Mouse (Mus musculus) kidney, embryonic 14.5 days (tissue): Measurements from ENCODE around the gene Dedd2. TPM values are rescaled to one million over a fixed set of nuclear protein-coding genes. Genes with fewer than 3 reads are reported as not detected.

Experiments
- ATAC-seq: fragments of 200-750 bp; cut with Nextera tagmentation; 2 replicates; pipeline ENCODE4 v1.8.0; 2017; ENCODE audit warnings: moderate number of reproducible peaks, mild to moderate bottlenecking, moderate TSS enrichment, moderate library complexity; ENCODE audit not compliant: low FRiP score, low TSS enrichment
- H3K27ac ChIP-seq: fragments of 300-500 bp; sonication (generic); 2 replicates; pipeline ENCODE4 v1.5.1; 2014; ENCODE audit warnings: low read depth, mild to moderate bottlenecking, low read length, moderate library complexity, mixed read lengths
- H3K27me3 ChIP-seq: fragments of 300-500 bp; sonication (generic); 2 replicates; pipeline ENCODE4 v1.6.1; 2014; ENCODE audit warnings: mild to moderate bottlenecking, low read length; ENCODE audit not compliant: control insufficient read depth, insufficient read depth
- H3K36me3 ChIP-seq: fragments of 300-500 bp; sonication (generic); 2 replicates; pipeline ENCODE4 v1.6.1; 2014; ENCODE audit warnings: low read length, mixed read lengths; ENCODE audit not compliant: control insufficient read depth, insufficient read depth
- H3K4me1 ChIP-seq: fragments of 300-500 bp; sonication (generic); 2 replicates; pipeline ENCODE4 v1.6.1; 2014; ENCODE audit warnings: low read length, mixed read lengths; ENCODE audit not compliant: control insufficient read depth, insufficient read depth
- H3K4me2 ChIP-seq: fragments of 300-500 bp; sonication (generic); replicated peaks from 2 replicates; pipeline ENCODE4 v1.6.1; 2014; ENCODE audit warnings: low read depth, mild to moderate bottlenecking, low read length
- H3K4me3 ChIP-seq: fragments of 300-500 bp; sonication (generic); 2 replicates; pipeline ENCODE4 v1.5.1; 2014; ENCODE audit warnings: mild to moderate bottlenecking, low read length
- H3K9ac ChIP-seq: fragments of 300-500 bp; sonication (generic); 2 replicates; pipeline ENCODE4 v1.6.1; 2014; ENCODE audit warnings: low read depth, mild to moderate bottlenecking, low read length, moderate library complexity
- H3K9me3 ChIP-seq: fragments of 300-500 bp; sonication (generic); 2 replicates; pipeline ENCODE4 v1.6.1; 2016; ENCODE audit warnings: low read length; ENCODE audit not compliant: control insufficient read depth
- WGBS: fragments of 180-500 bp; shearing (Covaris S2); extraction: QIAGEN DNeasy Blood & Tissue Kit; methylation state at CpG from one replicate; pipeline ENCODE4 v1.1.7; 2014; 5-methylcytosine and 5-hydroxymethylcytosine counted together
- microRNA-seq: library from miRNA; unstranded; fragments of <30 nt; microRNA quantifications from one replicate; pipeline ENCODE4, GENCODE M21; 2016
- polyA plus RNA-seq: library from polyadenylated mRNA; unstranded; fragments of >200 nt; fragmentation: Nextera tagmentation; extraction: Ambion mirVana; gene quantifications from 2 replicates; pipeline ENCODE4 v1.2.1, GENCODE M21; 2014

Gene Dedd2
- polyA plus RNA-seq, 1 experiment from 2014 or later: 10.8 TPM

DNA sequence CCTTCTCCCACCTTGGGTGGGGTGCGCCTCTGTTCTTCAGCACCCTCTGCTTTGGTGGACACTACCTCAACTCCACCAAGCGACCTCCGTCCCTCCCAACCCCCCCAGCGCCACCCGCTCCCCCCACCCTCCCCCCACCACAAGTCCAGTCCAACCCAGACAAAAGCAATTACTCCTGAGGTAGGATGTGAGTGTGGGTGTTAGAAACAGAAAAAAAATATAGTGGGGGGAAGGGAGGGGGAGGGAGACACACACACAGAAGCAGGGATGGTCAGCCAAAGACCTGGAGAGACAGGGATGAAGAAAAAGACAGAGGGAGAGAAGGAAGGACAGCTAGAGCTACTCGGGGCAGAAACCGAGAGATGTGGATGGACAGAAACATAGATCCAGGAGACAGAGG is 66.6 kb downstream of the Dedd2 start:
- Histone ChIP-seq H3K27ac (no peak overlapping the region), H3K27me3 (no peaks in the 10 kb centered on the region), H3K9me3 (no peaks in the 10 kb centered on the region), H3K9ac (no peak overlapping the region), H3K4me1 (peaks cover 37% of the 10 kb centered on the region), H3K36me3 (no peaks in the 10 kb centered on the region), H3K4me2 (no peak overlapping the region), H3K4me3 (no peak overlapping the region)
- 23% methylated on average over 7 of the region's 7 CpGs for WGBS
- no peak for ATAC-seq

DNA sequence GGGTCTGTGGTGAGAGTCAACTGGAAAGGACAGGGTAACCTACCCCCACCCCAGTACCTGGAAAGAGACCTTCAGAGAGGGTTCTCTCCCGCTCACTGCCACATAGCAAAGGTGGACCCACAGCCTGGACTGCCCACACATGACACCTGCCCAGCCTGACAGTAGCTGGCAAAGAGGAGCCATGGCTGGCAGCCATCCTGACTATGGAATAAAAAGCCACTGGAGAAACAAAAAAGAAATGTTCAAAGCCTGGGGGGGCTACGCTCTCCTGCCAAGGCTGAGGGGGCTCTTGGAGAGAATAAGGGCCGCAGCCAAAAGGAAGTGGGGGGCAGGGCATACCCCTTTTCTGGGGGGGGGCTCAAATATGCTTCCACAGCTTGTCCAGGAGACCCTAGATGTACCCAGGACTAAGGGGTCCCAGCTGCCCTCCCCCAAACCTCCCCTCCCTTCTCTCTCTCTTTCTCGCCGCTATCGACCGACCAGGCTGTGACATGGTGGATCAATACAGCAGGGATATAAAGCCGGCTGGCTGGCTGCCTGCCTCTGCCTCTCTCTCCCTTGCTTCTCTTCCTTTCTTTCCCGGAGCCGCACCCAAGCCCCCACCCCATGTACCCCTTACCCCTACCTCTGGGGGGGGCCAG is 68.4 kb downstream of the Dedd2 start:
- ATAC-seq: no peak
- H3K9me3 ChIP-seq: no peaks in the 10 kb centered on the region
- no peaks in the 10 kb centered on the region for H3K36me3 ChIP-seq
- no peak overlapping the region for H3K27ac ChIP-seq
- WGBS: 37% methylated on average over 10 of the region's 10 CpGs
- H3K9ac ChIP-seq: no peak overlapping the region
- H3K27me3 ChIP-seq: no peaks in the 10 kb centered on the region
- H3K4me2 ChIP-seq: no peak overlapping the region
- H3K4me3 ChIP-seq: no peak overlapping the region
- H3K4me1 ChIP-seq: peaks cover 37% of the 10 kb centered on the region

DNA sequence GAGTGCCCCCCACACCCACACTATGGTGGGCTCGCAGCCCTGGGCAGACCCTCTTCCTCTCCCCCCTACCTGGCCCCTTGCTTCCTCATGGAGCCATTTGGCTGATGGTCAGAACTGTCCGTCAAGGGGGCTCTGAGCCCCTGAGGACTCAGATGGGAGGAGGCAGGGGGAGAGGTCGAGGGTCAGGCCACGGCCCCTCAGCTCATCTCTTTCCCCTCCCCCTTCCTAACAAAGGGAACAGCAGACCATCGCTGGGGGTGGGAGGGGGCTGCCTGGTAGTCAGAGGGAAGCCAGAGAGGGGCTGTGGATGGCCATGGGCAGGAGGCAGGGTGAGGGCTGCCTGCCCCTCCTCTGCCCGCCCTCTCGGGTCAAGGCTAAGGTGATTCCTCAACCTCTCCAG is 69.4 kb downstream of the Dedd2 start:
- no peak overlapping the region for H3K4me3 ChIP-seq
- H3K9ac ChIP-seq: no peak overlapping the region
- H3K27me3 ChIP-seq: no peaks in the 10 kb centered on the region
- H3K27ac ChIP-seq: no peak overlapping the region
- ATAC-seq: no peak
- peak overlapping the region; percentile 21; the same call in 1 of the 2 replicates for H3K4me2 ChIP-seq
- no peaks in the 10 kb centered on the region for H3K36me3 ChIP-seq
- H3K9me3 ChIP-seq: no peaks in the 10 kb centered on the region
- peaks cover 37% of the 10 kb centered on the region for H3K4me1 ChIP-seq
- 8% methylated on average over 7 of the region's 7 CpGs for WGBS

DNA sequence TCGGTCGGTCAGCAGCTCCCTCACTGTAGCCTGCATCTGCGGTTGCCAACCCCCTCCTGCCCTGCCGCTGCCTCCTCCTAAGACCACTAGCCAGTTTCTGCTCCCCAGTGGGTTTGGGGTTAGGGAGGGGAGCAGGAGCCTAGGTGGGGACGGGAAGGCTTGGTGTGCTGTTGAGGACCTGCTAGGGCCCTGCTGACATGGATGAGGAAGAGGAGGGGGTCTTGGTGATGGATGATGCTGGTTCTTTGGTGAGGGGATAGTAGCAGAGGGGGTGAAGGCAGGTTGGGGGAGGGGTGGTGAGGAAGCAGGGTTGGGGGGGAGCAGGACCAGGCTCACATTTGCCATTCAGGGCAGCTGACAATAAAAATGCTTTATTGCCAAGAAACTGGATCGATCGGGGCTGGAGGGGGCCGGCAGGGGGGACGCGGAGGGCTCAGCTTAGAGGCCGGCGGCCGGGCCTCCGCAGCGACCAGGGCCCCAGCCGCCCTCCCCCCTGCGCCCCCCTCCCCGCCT is 70.2 kb downstream of the Dedd2 start:
- 0 out of 2 replicates have a peak, but pooled peaks have one; percentile 47 for ATAC-seq
- H3K9me3 ChIP-seq: no peaks in the 10 kb centered on the region
- H3K4me1 ChIP-seq: peaks cover 37% of the 10 kb centered on the region
- no peak overlapping the region for H3K4me3 ChIP-seq
- no peaks in the 10 kb centered on the region for H3K36me3 ChIP-seq
- under 1% methylated on average over 15 of the region's 18 CpGs for WGBS
- H3K27me3 ChIP-seq: no peaks in the 10 kb centered on the region
- no peak overlapping the region for H3K9ac ChIP-seq
- H3K4me2 ChIP-seq: peak overlapping the region; percentile 21; the same call in 1 of the 2 replicates
- no peak overlapping the region for H3K27ac ChIP-seq

Small RNAs within 50 kb of the gene (microRNA-seq; reads per million reads assigned to microRNA genes)
- gene Mir7048: not detected

Other genes starting within 250 kb of the Dedd2 start
- gene Rabac1, start 247.9 kb downstream of the Dedd2 start, polyA plus RNA-seq: 129 and 144 TPM in 2 replicates
- gene Atp1a3, start 214.7 kb downstream of the Dedd2 start, polyA plus RNA-seq: 0.27 and 0.68 TPM in 2 replicates
- gene Grik5, start 148.3 kb downstream of the Dedd2 start, polyA plus RNA-seq: 13.2 and 14.2 TPM in 2 replicates
- 21.9 and 33.4 TPM in 2 replicates for gene Zfp574, start 148.0 kb downstream of the Dedd2 start, polyA plus RNA-seq
- 0.39 and 0.90 TPM in 2 replicates for gene Pou2f2, start 40.9 kb downstream of the Dedd2 start, polyA plus RNA-seq
- gene Zfp526, start 810 bp upstream of the Dedd2 start, polyA plus RNA-seq: 2.2 and 4.2 TPM in 2 replicates
- 15.7 and 18.5 TPM in 2 replicates for gene Gsk3a, start 17.2 kb upstream of the Dedd2 start, polyA plus RNA-seq
- gene Erf, start 30.1 kb upstream of the Dedd2 start, polyA plus RNA-seq: 22.4 and 28.8 TPM in 2 replicates
- 36.0 and 47.2 TPM in 2 replicates for gene Cic, start 47.1 kb upstream of the Dedd2 start, polyA plus RNA-seq
- gene Pafah1b3, start 77.4 kb upstream of the Dedd2 start, polyA plus RNA-seq: 199 and 245 TPM in 2 replicates
- gene Prr19, start 80.8 kb upstream of the Dedd2 start, polyA plus RNA-seq: 0.67 and 0.69 TPM in 2 replicates
- gene Tmem145, start 85.5 kb upstream of the Dedd2 start, polyA plus RNA-seq: 0.49 and 0.62 TPM in 2 replicates
- 14.0 and 16.2 TPM in 2 replicates for gene Megf8, start 96.5 kb upstream of the Dedd2 start, polyA plus RNA-seq
- not detected in 2 replicates for gene Cnfn, start 149.1 kb upstream of the Dedd2 start, polyA plus RNA-seq
- 5.3 and 6.8 TPM in 2 replicates for gene Lipe, start 178.1 kb upstream of the Dedd2 start, polyA plus RNA-seq
- gene Cxcl17, start 192.3 kb upstream of the Dedd2 start, polyA plus RNA-seq: 0.27 and 0.30 TPM in 2 replicates